Mouse (Mus musculus): ENCODE results near the gene Sardh. TPM values are rescaled to one million over a fixed set of nuclear protein-coding genes. Genes with fewer than 3 reads are reported as not detected.

Gene Sardh
- polyA plus RNA-seq (2015; fragmentation: Nextera tagmentation; extraction: Ambion mirVana), result 25.6 and 27.9 TPM in 2 replicates

- peak within 1 kb of the TSS; percentile 88 for H3K27ac ChIP-seq
- H3K27me3 ChIP-seq, result no peaks in the 10 kb centered on the region
- peak within 1 kb of the TSS; percentile 16 for H3K4me3 ChIP-seq
- peaks cover 34% of the 10 kb centered on the region for H3K4me1 ChIP-seq
- no peaks in the 10 kb centered on the region for H3K36me3 ChIP-seq
- no peaks in the 10 kb centered on the region for H3K9me3 ChIP-seq
- ATAC-seq (ENCODE audit: borderline replicate concordance, extremely low read depth, low FRiP score, low TSS enrichment), result no peak
- H3K9ac ChIP-seq, result no peak within 1 kb of the TSS
- 76% methylated on average over 2 of the region's 2 CpGs for WGBS
- H3K4me2 ChIP-seq, result peak within 1 kb of the TSS; percentile 68
These were observed at the start of gene Sardh for GRCm38 (mm10) chr2:27248211-27248610. Gene Sardh (minus strand): TSS chr2:27248337.

GRCm38 (mm10) chr2:27296656-27297406 lies 48.7 kb upstream of the Sardh start:
- no peak overlapping the region for H3K9ac ChIP-seq
- H3K36me3 ChIP-seq, result 0 out of 2 replicates have a peak, but pooled peaks cover 7% of the 10 kb centered on the region
- WGBS, result 67% methylated on average over 9 of the region's 9 CpGs
- no peak overlapping the region for H3K4me2 ChIP-seq
- H3K27me3 ChIP-seq, result no peaks in the 10 kb centered on the region
- H3K4me1 ChIP-seq, result peaks cover 6% of the 10 kb centered on the region; the same call in 1 of the 2 replicates
- ATAC-seq (ENCODE audit: borderline replicate concordance, extremely low read depth, low FRiP score, low TSS enrichment), result no peak
- no peaks in the 10 kb centered on the region for H3K9me3 ChIP-seq
- no peak overlapping the region for H3K27ac ChIP-seq
- no peak overlapping the region for H3K4me3 ChIP-seq

GRCm38 (mm10) chr2:27294777-27295176 lies 46.6 kb upstream of the Sardh start:
- no peak overlapping the region for H3K4me3 ChIP-seq
- no peak overlapping the region for H3K4me2 ChIP-seq
- 95% methylated on average over 3 of the region's 3 CpGs for WGBS
- H3K9me3 ChIP-seq, result no peaks in the 10 kb centered on the region
- H3K27me3 ChIP-seq, result no peaks in the 10 kb centered on the region
- no peak overlapping the region for H3K9ac ChIP-seq
- no peak for ATAC-seq (ENCODE audit: borderline replicate concordance, extremely low read depth, low FRiP score, low TSS enrichment)
- H3K4me1 ChIP-seq, result no peaks in the 10 kb centered on the region
- H3K36me3 ChIP-seq, result peaks cover 19% of the 10 kb centered on the region; the same call in 1 of the 2 replicates
- H3K27ac ChIP-seq, result no peak overlapping the region

GRCm38 (mm10) chr2:27289019-27289418 lies 40.9 kb upstream of the Sardh start:
- ATAC-seq (ENCODE audit: borderline replicate concordance, extremely low read depth, low FRiP score, low TSS enrichment), result peak; percentile 43
- peaks cover 26% of the 10 kb centered on the region; the same call in 1 of the 2 replicates for H3K36me3 ChIP-seq
- no peak overlapping the region for H3K9ac ChIP-seq
- peak overlapping the region; percentile 21; the same call in 1 of the 2 replicates for H3K27ac ChIP-seq
- peaks cover 5% of the 10 kb centered on the region; the same call in 1 of the 2 replicates for H3K4me1 ChIP-seq
- H3K4me3 ChIP-seq, result no peak overlapping the region
- WGBS, result 15% methylated on average over 3 of the region's 3 CpGs
- H3K27me3 ChIP-seq, result no peaks in the 10 kb centered on the region
- H3K4me2 ChIP-seq, result no peak overlapping the region
- H3K9me3 ChIP-seq, result no peaks in the 10 kb centered on the region

GRCm38 (mm10) chr2:27286971-27287710 lies 39.0 kb upstream of the Sardh start:
- no peak for ATAC-seq (ENCODE audit: borderline replicate concordance, extremely low read depth, low FRiP score, low TSS enrichment)
- Histone ChIP-seq H3K36me3 (peaks cover 24% of the 10 kb centered on the region; the same call in 1 of the 2 replicates), H3K4me3 (no peak overlapping the region), H3K4me2 (no peak overlapping the region), H3K27me3 (no peaks in the 10 kb centered on the region), H3K9me3 (no peaks in the 10 kb centered on the region), H3K9ac (no peak overlapping the region), H3K4me1 (peaks cover 5% of the 10 kb centered on the region; the same call in 1 of the 2 replicates), H3K27ac (no peak overlapping the region)
- 77% methylated on average over 7 of the region's 7 CpGs for WGBS

GRCm38 (mm10) chr2:27284441-27284840 lies 36.3 kb upstream of the Sardh start:
- H3K4me2 ChIP-seq, result no peak overlapping the region
- no peaks in the 10 kb centered on the region for H3K27me3 ChIP-seq
- no peak overlapping the region for H3K4me3 ChIP-seq
- ATAC-seq (ENCODE audit: borderline replicate concordance, extremely low read depth, low FRiP score, low TSS enrichment), result no peak
- H3K9ac ChIP-seq, result no peak overlapping the region
- 64% methylated on average over 7 of the region's 7 CpGs for WGBS
- H3K36me3 ChIP-seq, result peaks cover 17% of the 10 kb centered on the region; the same call in 1 of the 2 replicates
- H3K4me1 ChIP-seq, result peaks cover 4% of the 10 kb centered on the region; the same call in 1 of the 2 replicates
- H3K9me3 ChIP-seq, result no peaks in the 10 kb centered on the region
- no peak overlapping the region for H3K27ac ChIP-seq

- no peaks in the 10 kb centered on the region for H3K27me3 ChIP-seq
- no peak; the same call in 1 of the 2 replicates for ATAC-seq (ENCODE audit: borderline replicate concordance, extremely low read depth, low FRiP score, low TSS enrichment)
- 96% methylated on average over 9 of the region's 9 CpGs for WGBS
These were observed 33.6 kb upstream of the Sardh start for GRCm38 (mm10) chr2:27281771-27282170.

GRCm38 (mm10) chr2:27280920-27281611 lies 32.9 kb upstream of the Sardh start:
- Histone ChIP-seq H3K9me3 (no peaks in the 10 kb centered on the region), H3K4me3 (no peak overlapping the region), H3K36me3 (peaks cover 30% of the 10 kb centered on the region), H3K4me1 (no peaks in the 10 kb centered on the region), H3K4me2 (no peak overlapping the region), H3K27me3 (no peaks in the 10 kb centered on the region), H3K9ac (no peak overlapping the region), H3K27ac (no peak overlapping the region)
- ATAC-seq (ENCODE audit: borderline replicate concordance, extremely low read depth, low FRiP score, low TSS enrichment), result no peak
- WGBS, result 63% methylated on average over 13 of the region's 13 CpGs

More at GRCm38 (mm10) chr2:27281771-27282170, 33.6 kb upstream of the Sardh start:
- Histone ChIP-seq H3K27ac (no peak overlapping the region), H3K4me1 (no peaks in the 10 kb centered on the region), H3K9ac (no peak overlapping the region), H3K4me3 (no peak overlapping the region), H3K36me3 (peaks cover 26% of the 10 kb centered on the region), H3K9me3 (no peaks in the 10 kb centered on the region), H3K4me2 (no peak overlapping the region)

- 92% methylated on average over 7 of the region's 7 CpGs for whole genome bisulfite sequencing
- ATAC-seq (ENCODE audit: borderline replicate concordance, extremely low read depth, low FRiP score, low TSS enrichment), result no peak
These were observed 30.7 kb upstream of the Sardh start for GRCm38 (mm10) chr2:27278859-27279258.

GRCm38 (mm10) chr2:27268325-27268724 lies 20.2 kb upstream of the Sardh start:
- Histone ChIP-seq H3K9ac (no peak overlapping the region), H3K27ac (no peak overlapping the region), H3K4me1 (no peaks in the 10 kb centered on the region), H3K27me3 (no peaks in the 10 kb centered on the region), H3K36me3 (peaks cover 46% of the 10 kb centered on the region), H3K4me3 (no peak overlapping the region), H3K9me3 (no peaks in the 10 kb centered on the region), H3K4me2 (no peak overlapping the region)
- 0 out of 2 replicates have a peak, but pooled peaks have one; percentile 31 for ATAC-seq (ENCODE audit: borderline replicate concordance, extremely low read depth, low FRiP score, low TSS enrichment)
- 49% methylated on average over 2 of the region's 2 CpGs for WGBS

More at GRCm38 (mm10) chr2:27278859-27279258, 30.7 kb upstream of the Sardh start:
- H3K27me3 ChIP-seq, result no peaks in the 10 kb centered on the region
- no peak overlapping the region for H3K9ac ChIP-seq
- H3K27ac ChIP-seq, result no peak overlapping the region
- H3K4me2 ChIP-seq, result no peak overlapping the region
- H3K9me3 ChIP-seq, result no peaks in the 10 kb centered on the region
- H3K4me3 ChIP-seq, result no peak overlapping the region
- H3K36me3 ChIP-seq, result peaks cover 42% of the 10 kb centered on the region
- no peaks in the 10 kb centered on the region for H3K4me1 ChIP-seq

GRCm38 (mm10) chr2:27265819-27266218 lies 17.7 kb upstream of the Sardh start:
- ATAC-seq (ENCODE audit: borderline replicate concordance, extremely low read depth, low FRiP score, low TSS enrichment), result no peak
- WGBS, result 68% methylated on average over 3 of the region's 3 CpGs
- no peaks in the 10 kb centered on the region for H3K27me3 ChIP-seq

More at GRCm38 (mm10) chr2:27265819-27266218, 17.7 kb upstream of the Sardh start:
- no peak overlapping the region for H3K9ac ChIP-seq
- H3K4me1 ChIP-seq, result no peaks in the 10 kb centered on the region
- no peak overlapping the region for H3K4me3 ChIP-seq
- H3K9me3 ChIP-seq, result no peaks in the 10 kb centered on the region
- H3K27ac ChIP-seq, result no peak overlapping the region
- no peak overlapping the region for H3K4me2 ChIP-seq
- peaks cover 40% of the 10 kb centered on the region for H3K36me3 ChIP-seq
